Mouse (Mus musculus) neural tube, embryonic 14.5 days (tissue): Measurements from ENCODE around the gene Trim60. TPM values are rescaled to one million over a fixed set of nuclear protein-coding genes. Genes with fewer than 3 reads are reported as not detected.

Experiments
- ATAC-seq: fragments of 200-750 bp; cut with Nextera tagmentation; 2 replicates; pipeline ENCODE4 v1.8.0; 2017; ENCODE audit warnings: low read depth, mild to moderate bottlenecking, moderate TSS enrichment, moderate library complexity
- H3K27ac ChIP-seq: fragments of 300-500 bp; sonication (generic); 2 replicates; pipeline ENCODE4 v1.5.1; 2014; ENCODE audit warnings: low read depth, mild to moderate bottlenecking, control low read depth, low read length, moderate library complexity, mixed read lengths
- H3K27me3 ChIP-seq: fragments of 300-500 bp; sonication (generic); 2 replicates; pipeline ENCODE4 v1.6.1; 2014; ENCODE audit warnings: low read length; ENCODE audit not compliant: control insufficient read depth, insufficient read depth
- H3K36me3 ChIP-seq: fragments of 300-500 bp; sonication (generic); 2 replicates; pipeline ENCODE4 v1.6.1; 2014; ENCODE audit warnings: low read length, mixed read lengths; ENCODE audit not compliant: control insufficient read depth, insufficient read depth
- H3K4me1 ChIP-seq: fragments of 300-500 bp; sonication (generic); 2 replicates; pipeline ENCODE4 v1.6.1; 2014; ENCODE audit warnings: low read length; ENCODE audit not compliant: control insufficient read depth, insufficient read depth
- H3K4me2 ChIP-seq: fragments of 300-500 bp; sonication (generic); 2 replicates; pipeline ENCODE4 v1.6.1; 2014; ENCODE audit warnings: mild to moderate bottlenecking, low read depth, low read length, control low read depth
- H3K4me3 ChIP-seq: fragments of 300-500 bp; sonication (generic); 2 replicates; pipeline ENCODE4 v1.5.1; 2014; ENCODE audit warnings: low read depth, low read length, control low read depth, mixed read lengths
- H3K9ac ChIP-seq: fragments of 300-500 bp; sonication (generic); replicated peaks from 2 replicates; pipeline ENCODE4 v1.6.1; 2014; ENCODE audit warnings: low read depth, mild to moderate bottlenecking, control low read depth, low read length, mixed read lengths
- H3K9me3 ChIP-seq: fragments of 300-500 bp; sonication (generic); 2 replicates; pipeline ENCODE4 v1.6.1; 2016; ENCODE audit warnings: low read length; ENCODE audit not compliant: control insufficient read depth
- WGBS: fragments of 180-500 bp; shearing (Covaris S2); extraction: QIAGEN DNeasy Blood & Tissue Kit; methylation state at CpG from one replicate; pipeline ENCODE4 v1.1.7; 2014; 5-methylcytosine and 5-hydroxymethylcytosine counted together
- polyA plus RNA-seq: library from polyadenylated mRNA; unstranded; fragments of >200 nt; fragmentation: Nextera tagmentation; extraction: Ambion mirVana; gene quantifications from 2 replicates; pipeline ENCODE4 v1.2.1, GENCODE M21; 2014

Trim60 gene
- not detected in 2 replicates for polyA plus RNA-seq

- H3K9me3 ChIP-seq = no peaks in the 10 kb centered on the region
- no peak for ATAC-seq
- 89% methylated on average over 8 of the region's 8 CpGs for WGBS
- H3K4me3 ChIP-seq = no peak within 1 kb of the TSS
- no peak within 1 kb of the TSS for H3K27ac ChIP-seq
- H3K9ac ChIP-seq = no peak within 1 kb of the TSS
- no peak within 1 kb of the TSS for H3K4me2 ChIP-seq
- no peaks in the 10 kb centered on the region for H3K27me3 ChIP-seq
- no peaks in the 10 kb centered on the region for H3K4me1 ChIP-seq
- no peaks in the 10 kb centered on the region for H3K36me3 ChIP-seq
These were observed at the start of gene Trim60, which contains the start of gene Trim61 for GRCm38 (mm10) chr8:65018423-65018822. Gene Trim60 (minus strand): TSS chr8:65018584. Gene Trim61 (minus strand): TSS chr8:65018523.

- Histone ChIP-seq H3K4me2 (no peak overlapping the region), H3K4me3 (no peak overlapping the region), H3K9ac (no peak overlapping the region), H3K27me3 (no peaks in the 10 kb centered on the region), H3K9me3 (no peaks in the 10 kb centered on the region), H3K27ac (no peak overlapping the region), H3K4me1 (no peaks in the 10 kb centered on the region), H3K36me3 (no peaks in the 10 kb centered on the region)
- peak; percentile 68; the same call in 1 of the 2 replicates for ATAC-seq
- WGBS = 17% methylated on average over 10 of the region's 10 CpGs
These were observed 49.5 kb upstream of the Trim60 start for GRCm38 (mm10) chr8:65067694-65068472.

- Histone ChIP-seq H3K27me3 (no peaks in the 10 kb centered on the region), H3K4me1 (no peaks in the 10 kb centered on the region), H3K4me2 (no peak overlapping the region), H3K27ac (no peak overlapping the region), H3K4me3 (no peak overlapping the region), H3K9ac (no peak overlapping the region), H3K9me3 (no peaks in the 10 kb centered on the region), H3K36me3 (no peaks in the 10 kb centered on the region)
- WGBS = 93% methylated on average over 4 of the region's 4 CpGs
- ATAC-seq = no peak
These were observed 48.6 kb upstream of the Trim60 start for GRCm38 (mm10) chr8:65067031-65067430.

GRCm38 (mm10) chr8:65065622-65066021 is 47.2 kb upstream of the Trim60 start:
- no peaks in the 10 kb centered on the region for H3K27me3 ChIP-seq
- no peak overlapping the region for H3K9ac ChIP-seq
- no peak overlapping the region for H3K27ac ChIP-seq
- no peak overlapping the region for H3K4me2 ChIP-seq
- H3K36me3 ChIP-seq = no peaks in the 10 kb centered on the region
- no peaks in the 10 kb centered on the region for H3K4me1 ChIP-seq
- H3K9me3 ChIP-seq = no peaks in the 10 kb centered on the region
- WGBS = 94% methylated on average over 3 of the region's 3 CpGs
- no peak for ATAC-seq
- H3K4me3 ChIP-seq = no peak overlapping the region

- H3K36me3 ChIP-seq = no peaks in the 10 kb centered on the region
- H3K9ac ChIP-seq = no peak overlapping the region
- H3K4me2 ChIP-seq = no peak overlapping the region
- H3K27me3 ChIP-seq = no peaks in the 10 kb centered on the region
- H3K9me3 ChIP-seq = no peaks in the 10 kb centered on the region
- ATAC-seq = no peak
- H3K4me1 ChIP-seq = no peaks in the 10 kb centered on the region
- no peak overlapping the region for H3K27ac ChIP-seq
- 46% methylated on average over 2 of the region's 2 CpGs for WGBS
- no peak overlapping the region for H3K4me3 ChIP-seq
These were observed 45.7 kb upstream of the Trim60 start for GRCm38 (mm10) chr8:65064071-65064470.

GRCm38 (mm10) chr8:65062195-65062594 is 43.8 kb upstream of the Trim60 start:
- H3K9ac ChIP-seq = no peak overlapping the region
- ATAC-seq = no peak
- H3K4me1 ChIP-seq = no peaks in the 10 kb centered on the region
- H3K4me3 ChIP-seq = no peak overlapping the region
- H3K27ac ChIP-seq = no peak overlapping the region
- H3K27me3 ChIP-seq = no peaks in the 10 kb centered on the region
- no peak overlapping the region for H3K4me2 ChIP-seq
- no peaks in the 10 kb centered on the region for H3K36me3 ChIP-seq
- WGBS = 61% methylated on average over 4 of the region's 4 CpGs
- H3K9me3 ChIP-seq = no peaks in the 10 kb centered on the region

- Histone ChIP-seq H3K4me3 (no peak overlapping the region), H3K27ac (no peak overlapping the region), H3K9me3 (no peaks in the 10 kb centered on the region), H3K9ac (no peak overlapping the region), H3K36me3 (no peaks in the 10 kb centered on the region), H3K27me3 (no peaks in the 10 kb centered on the region), H3K4me1 (no peaks in the 10 kb centered on the region), H3K4me2 (no peak overlapping the region)
- ATAC-seq = no peak
- WGBS = 95% methylated on average over 4 of the region's 4 CpGs
These were observed 38.3 kb upstream of the Trim60 start for GRCm38 (mm10) chr8:65056722-65057121.

GRCm38 (mm10) chr8:65053968-65054367 is 35.6 kb upstream of the Trim60 start:
- Histone ChIP-seq H3K36me3 (no peaks in the 10 kb centered on the region), H3K4me1 (no peaks in the 10 kb centered on the region), H3K4me2 (no peak overlapping the region), H3K27ac (no peak overlapping the region), H3K9ac (no peak overlapping the region), H3K9me3 (no peaks in the 10 kb centered on the region), H3K27me3 (no peaks in the 10 kb centered on the region), H3K4me3 (no peak overlapping the region)
- WGBS = 20% methylated on average over 5 of the region's 5 CpGs
- peak; percentile 71; the same call in 1 of the 2 replicates for ATAC-seq

GRCm38 (mm10) chr8:65053554-65053953 is 35.2 kb upstream of the Trim60 start:
- no peak overlapping the region for H3K27ac ChIP-seq
- H3K4me2 ChIP-seq = no peak overlapping the region
- WGBS = 42% methylated on average over 3 of the region's 3 CpGs
- no peaks in the 10 kb centered on the region for H3K27me3 ChIP-seq
- H3K4me1 ChIP-seq = no peaks in the 10 kb centered on the region
- H3K4me3 ChIP-seq = no peak overlapping the region
- H3K9ac ChIP-seq = no peak overlapping the region
- ATAC-seq = no peak
- no peaks in the 10 kb centered on the region for H3K9me3 ChIP-seq
- H3K36me3 ChIP-seq = no peaks in the 10 kb centered on the region
